ENCODE assay signal across 9 mouse cellular contexts in the genomic region with DNA sequence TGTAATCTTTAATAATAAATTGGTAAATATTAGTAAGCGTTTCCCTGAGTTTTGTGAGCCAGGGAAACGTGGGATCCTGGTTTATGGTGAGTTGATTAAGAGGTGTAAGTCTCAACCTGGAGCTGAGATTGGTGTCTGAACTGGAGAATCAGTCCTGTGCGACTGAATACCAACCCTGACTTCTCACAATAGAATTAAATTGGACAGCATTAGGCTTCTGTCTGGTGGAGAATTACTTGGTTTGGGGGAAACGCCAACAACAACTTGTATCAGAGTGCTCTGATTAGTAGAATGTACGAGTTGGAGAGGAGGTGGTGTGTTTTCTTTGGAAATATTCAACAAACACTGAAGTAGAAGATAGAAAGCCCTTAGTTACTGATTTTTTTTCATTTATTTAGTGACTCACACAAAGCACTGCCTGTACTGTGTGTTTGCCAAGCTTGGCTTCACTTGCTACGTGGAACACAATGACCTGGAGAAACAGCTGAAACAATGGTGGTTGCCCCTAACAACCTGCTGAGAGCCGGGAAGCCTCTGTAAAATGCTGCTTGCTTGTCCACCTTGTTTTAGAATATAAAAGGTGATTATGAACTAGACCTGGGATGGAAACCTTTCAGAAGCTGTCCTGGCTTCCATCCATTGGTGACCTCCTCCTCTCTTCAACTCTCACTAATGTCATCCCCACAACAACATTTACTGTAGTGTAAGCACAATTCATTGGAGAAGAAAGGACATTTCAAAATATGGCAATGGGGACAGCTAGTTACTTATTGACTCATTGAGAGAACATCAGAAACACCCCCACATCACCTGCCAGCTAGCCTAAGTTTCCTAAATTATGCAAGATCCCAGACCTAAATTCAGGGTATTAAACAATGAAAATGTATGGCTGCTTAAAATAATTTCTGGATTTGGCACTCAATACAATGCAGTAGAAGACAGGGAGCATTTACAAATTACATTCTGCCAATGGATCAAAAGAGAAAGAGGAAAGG.
DNase-seq lines count a peak whose midpoint lies in the region; ATAC-seq and TF ChIP-seq lines count a peak whose summit lies in the region.
"Had no signal": no experiment of that assay in that cellular context is flagged by ENCODE, and none has a peak within 500 bp of the region (broad histone marks: within the 10 kb centered on the region; RNA-seq: fewer than 3 reads in every experiment).

No protein-coding gene starts in this region.

- H3K27me3 ChIP-seq in kidney, postnatal 0 days (ENCODE audit: insufficient read depth, low read length), result no peaks in the 10 kb centered on the region
- H3K27me3 ChIP-seq in forebrain, embryonic 10.5 days (ENCODE audit: poor library complexity, severe bottlenecking), result no peaks in the 10 kb centered on the region
- no peaks in the 10 kb centered on the region for H3K27me3 ChIP-seq in heart, embryonic 16.5 days (ENCODE audit: control insufficient read depth, insufficient read depth, low read length)
- no peaks in the 10 kb centered on the region for H3K27me3 ChIP-seq in midbrain, embryonic 13.5 days

- 59% methylated on average over 7 of the region's 7 CpGs for WGBS in kidney, postnatal 0 days
- WGBS in forebrain, embryonic 10.5 days, result 55% methylated on average over 7 of the region's 7 CpGs
- WGBS in heart, embryonic 16.5 days, result 61% methylated on average over 7 of the region's 7 CpGs
- 27% methylated on average over 7 of the region's 7 CpGs for WGBS in midbrain, embryonic 13.5 days

- no peaks in the 10 kb centered on the region for H3K36me3 ChIP-seq in kidney, postnatal 0 days (ENCODE audit: insufficient read depth, low read length)
- no peaks in the 10 kb centered on the region for H3K36me3 ChIP-seq in forebrain, embryonic 10.5 days (replicated peaks)
- no peaks in the 10 kb centered on the region for H3K36me3 ChIP-seq in heart, embryonic 16.5 days (ENCODE audit: control insufficient read depth, insufficient read depth)
- no peaks in the 10 kb centered on the region for H3K36me3 ChIP-seq in midbrain, embryonic 13.5 days

- no peak overlapping the region for H3K27ac ChIP-seq in kidney, postnatal 0 days
- 0 out of 2 replicates have a peak overlapping the region, but pooled peaks have one; percentile 35 for H3K27ac ChIP-seq in forebrain, embryonic 10.5 days
- no peak overlapping the region; the same call in 1 of the 2 replicates for H3K27ac ChIP-seq in heart, embryonic 16.5 days (ENCODE audit: low read length)
- H3K27ac ChIP-seq in midbrain, embryonic 13.5 days, result no peak overlapping the region

- no peak overlapping the region for H3K4me2 ChIP-seq in kidney, postnatal 0 days (ENCODE audit: low read length)
- H3K4me2 ChIP-seq in heart, embryonic 16.5 days (ENCODE audit: low read depth, low read length), result no peak overlapping the region
- H3K4me2 ChIP-seq in midbrain, embryonic 13.5 days (replicated peaks), result no peak overlapping the region

- TF ChIP-seq CTCF in kidney, postnatal 0 days (IDR thresholded peaks at IDR 0.05; ENCODE audit: low read depth), result no peak

- ATAC-seq in kidney, postnatal 0 days (replicated peaks; ENCODE audit: low FRiP score, low read depth), result no peak
- ATAC-seq in heart, embryonic 16.5 days (replicated peaks; ENCODE audit: extremely low read depth, insufficient read depth, low FRiP score), result peak; percentile 85
- 0 out of 2 replicates have a peak, but pooled peaks have one; percentile 53 for ATAC-seq in midbrain, embryonic 13.5 days
- ATAC-seq in megakaryocyte, adult 5-6 weeks (ENCODE audit: poor library complexity, severe bottlenecking), result no peak

- H3K4me1 ChIP-seq in kidney, postnatal 0 days (replicated peaks; ENCODE audit: insufficient read depth, low read length), result no peaks in the 10 kb centered on the region
- H3K4me1 ChIP-seq in forebrain, embryonic 10.5 days, result peaks cover 13% of the 10 kb centered on the region
- no peaks in the 10 kb centered on the region for H3K4me1 ChIP-seq in heart, embryonic 16.5 days (ENCODE audit: control insufficient read depth, insufficient read depth, low read length)
- peaks cover 5% of the 10 kb centered on the region; the same call in 1 of the 2 replicates for H3K4me1 ChIP-seq in midbrain, embryonic 13.5 days (replicated peaks)

- no peak overlapping the region for H3K9ac ChIP-seq in kidney, postnatal 0 days (ENCODE audit: low read depth, low read length)
- no peak overlapping the region for H3K9ac ChIP-seq in heart, embryonic 16.5 days (ENCODE audit: low read length)
- no peak overlapping the region for H3K9ac ChIP-seq in midbrain, embryonic 13.5 days (replicated peaks)

- peak; percentile 22 for DNase-seq in kidney, postnatal 0 days (ENCODE audit: low spot score)
- no peak for DNase-seq in kidney, adult 9 months
- no peak for DNase-seq in forebrain, embryonic 10.5 days (ENCODE audit: extremely low spot score, low spot score)
- no peak for DNase-seq in spleen, postnatal 14 days (ENCODE audit: low spot score in 2 of 2)
- DNase-seq in cerebellum, adult 18-20 months, result no peak
- DNase-seq: right cerebral cortex, postnatal 14 days had no signal

- H3K9me3 ChIP-seq in kidney, postnatal 0 days (replicated peaks; ENCODE audit: low read length), result no peaks in the 10 kb centered on the region
- H3K9me3 ChIP-seq in forebrain, embryonic 10.5 days, result no peaks in the 10 kb centered on the region
- no peaks in the 10 kb centered on the region for H3K9me3 ChIP-seq in heart, embryonic 16.5 days (replicated peaks; ENCODE audit: control insufficient read depth, low read length)
- H3K9me3 ChIP-seq in midbrain, embryonic 13.5 days, result no peaks in the 10 kb centered on the region

- no peak overlapping the region for H3K4me3 ChIP-seq in kidney, postnatal 0 days (replicated peaks; ENCODE audit: low read depth, low read length)
- no peak overlapping the region for H3K4me3 ChIP-seq in forebrain, embryonic 10.5 days
- no peak overlapping the region for H3K4me3 ChIP-seq in heart, embryonic 16.5 days (ENCODE audit: low read length)
- H3K4me3 ChIP-seq in midbrain, embryonic 13.5 days (replicated peaks), result no peak overlapping the region

Comparison
In these comparisons a context has a peak if more than half of its experiments do, and no peak if none do; other contexts are left out.
1. ATAC-seq: peak in heart, embryonic 16.5 days (single experiment) and midbrain, embryonic 13.5 days (single experiment); none in kidney, postnatal 0 days (single experiment) and megakaryocyte, adult 5-6 weeks (single experiment).